Mouse (Mus musculus): ENCODE measurements around the gene Dach1.

- TF ChIP-seq CTCF (IDR thresholded peaks at IDR 0.05; ENCODE audit: extremely low read depth, insufficient read depth, insufficient read length, insufficient replicate concordance) (no peak), POLR2A (IDR thresholded peaks at IDR 0.05; ENCODE audit: low read depth, low read length) (no peak)
Observed at GRCm38 (mm10) chr14:97814555-97815175, 354.9 kb downstream of the Dach1 start.
